Mouse (Mus musculus) intestine, postnatal 0 days (tissue): ENCODE data around the gene Fam124b. TPM values are rescaled to one million over a fixed set of nuclear protein-coding genes. Genes with fewer than 3 reads are reported as not detected.
A peak's percentile ranks its signal among the peaks of the same experiment; 100 is the strongest.

ENCODE experiments used
- ATAC-seq: fragments of 200-750 bp; cut with Nextera tagmentation; 2 replicates; pipeline ENCODE4 v1.8.0; 2017; ENCODE audit warnings: mild to moderate bottlenecking, moderate TSS enrichment, moderate library complexity
- H3K27ac ChIP-seq: fragments of 300-500 bp; sonication (generic); 2 replicates; pipeline ENCODE4 v1.5.1; 2014; ENCODE audit warnings: mild to moderate bottlenecking, low read depth, low read length, moderate library complexity
- H3K27me3 ChIP-seq: fragments of 300-500 bp; sonication (generic); replicated peaks from 2 replicates; pipeline ENCODE4 v1.6.1; 2014; ENCODE audit warnings: low read length, mixed read lengths; ENCODE audit not compliant: control insufficient read depth, insufficient read depth
- H3K36me3 ChIP-seq: fragments of 300-500 bp; sonication (generic); 2 replicates; pipeline ENCODE4 v1.6.1; 2014; ENCODE audit warnings: mild to moderate bottlenecking, moderate library complexity; ENCODE audit not compliant: control insufficient read depth, insufficient read depth
- H3K4me1 ChIP-seq: fragments of 300-500 bp; sonication (generic); replicated peaks from 2 replicates; pipeline ENCODE4 v1.6.1; 2014; ENCODE audit warnings: antibody characterized with exemption, low read length, mixed read lengths; ENCODE audit not compliant: control insufficient read depth, insufficient read depth
- H3K4me2 ChIP-seq: fragments of 300-500 bp; sonication (generic); replicated peaks from 2 replicates; pipeline ENCODE4 v1.6.1; 2014; ENCODE audit warnings: low read depth, mild to moderate bottlenecking, moderate library complexity
- H3K4me3 ChIP-seq: fragments of 300-500 bp; sonication (generic); 2 replicates; pipeline ENCODE4 v1.5.1; 2014; ENCODE audit warnings: low read depth, low read length
- H3K9ac ChIP-seq: fragments of 300-500 bp; sonication (generic); 2 replicates; pipeline ENCODE4 v1.6.1; 2014; ENCODE audit warnings: mild to moderate bottlenecking, low read depth, low read length
- H3K9me3 ChIP-seq: fragments of 300-500 bp; sonication (generic); 2 replicates; pipeline ENCODE4 v1.6.1; 2016; ENCODE audit warnings: mixed run types; ENCODE audit not compliant: control insufficient read depth
- CTCF ChIP-seq: sonication (generic); IDR thresholded peaks from 2 replicates; pipeline ENCODE4 v1.5.1; 2016; ENCODE audit warnings: low read depth, mild to moderate bottlenecking, control low read depth, antibody characterized with exemption, moderate library complexity
- WGBS: fragments of 180-500 bp; shearing (Covaris S2); extraction: QIAGEN DNeasy Blood & Tissue Kit; methylation state at CpG from one replicate; pipeline ENCODE4 v1.1.7; 2014; 5-methylcytosine and 5-hydroxymethylcytosine counted together
- polyA plus RNA-seq: library from polyadenylated mRNA; unstranded; fragments of >200 nt; fragmentation: Nextera tagmentation; extraction: Ambion mirVana; gene quantifications from 2 replicates; pipeline ENCODE4 v1.2.1, GENCODE M21; 2015

Fam124b gene
- polyA plus RNA-seq, 1 experiment from 2014 or later: 0.14 TPM

DNA sequence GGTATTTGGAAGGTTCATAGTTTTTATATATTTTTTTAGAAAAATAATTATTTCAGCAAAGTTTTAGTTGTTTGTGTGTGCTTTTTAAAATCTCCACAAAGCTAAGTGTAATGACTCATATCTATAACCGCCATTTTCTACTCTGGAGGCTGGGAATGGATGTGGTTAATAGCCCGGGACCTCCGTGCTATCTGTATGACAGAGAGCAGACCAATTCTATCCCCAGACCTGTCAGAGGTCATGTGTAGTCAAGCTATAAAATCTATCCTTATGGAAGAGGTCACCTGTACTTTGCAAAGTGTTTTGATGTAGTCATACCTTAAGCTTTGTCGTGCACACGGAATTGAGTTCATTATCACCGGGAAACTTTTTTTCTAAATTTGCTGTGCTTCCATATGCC, 23.3 kb upstream of the Fam124b start:
- no peaks in the 10 kb centered on the region for H3K4me1 ChIP-seq
- no peak overlapping the region for H3K4me3 ChIP-seq
- no peak overlapping the region for H3K4me2 ChIP-seq
- no peaks in the 10 kb centered on the region for H3K36me3 ChIP-seq
- WGBS: 89% methylated on average over 6 of the region's 6 CpGs
- H3K27me3 ChIP-seq: no peaks in the 10 kb centered on the region
- no peaks in the 10 kb centered on the region for H3K9me3 ChIP-seq
- TF ChIP-seq CTCF: no peak
- no peak for ATAC-seq
- H3K27ac ChIP-seq: no peak overlapping the region
- H3K9ac ChIP-seq: no peak overlapping the region

DNA sequence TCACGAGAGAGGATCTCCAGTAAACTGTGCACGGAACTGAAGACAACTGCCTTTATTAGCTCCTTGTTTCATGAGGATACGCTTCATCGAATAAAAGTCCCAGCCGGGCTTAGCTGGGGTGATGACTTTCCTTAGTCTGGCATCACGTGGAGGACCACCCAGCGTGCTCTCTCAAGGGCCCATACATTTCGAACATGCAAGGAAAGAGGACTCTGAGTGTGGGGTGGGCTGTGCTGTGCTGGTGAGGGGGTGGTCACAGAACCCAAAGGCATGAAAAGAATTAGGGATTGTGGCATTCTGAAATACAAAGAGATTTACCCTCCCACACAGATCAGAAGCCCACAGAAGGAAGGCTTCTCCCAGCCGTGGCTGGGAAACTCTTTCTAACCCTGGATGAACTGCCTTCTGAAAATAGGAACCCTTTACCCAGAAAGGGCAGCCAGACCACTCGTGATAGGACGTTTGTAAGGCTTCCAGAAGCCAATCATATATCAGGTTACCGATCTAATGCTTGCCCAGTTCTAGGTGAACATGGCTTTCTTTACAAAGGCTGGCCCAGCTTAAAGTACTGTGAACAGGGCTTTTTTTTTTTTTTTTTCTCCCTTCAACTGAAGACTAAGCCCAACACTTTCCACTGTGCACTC, 21.9 kb upstream of the Fam124b start:
- no peaks in the 10 kb centered on the region for H3K9me3 ChIP-seq
- H3K36me3 ChIP-seq: no peaks in the 10 kb centered on the region
- ATAC-seq: no peak
- H3K4me1 ChIP-seq: no peaks in the 10 kb centered on the region
- WGBS: 56% methylated on average over 12 of the region's 12 CpGs
- no peak overlapping the region for H3K4me3 ChIP-seq
- no peak overlapping the region for H3K9ac ChIP-seq
- no peak for TF ChIP-seq CTCF
- no peak overlapping the region for H3K27ac ChIP-seq
- H3K4me2 ChIP-seq: no peak overlapping the region
- H3K27me3 ChIP-seq: no peaks in the 10 kb centered on the region

DNA sequence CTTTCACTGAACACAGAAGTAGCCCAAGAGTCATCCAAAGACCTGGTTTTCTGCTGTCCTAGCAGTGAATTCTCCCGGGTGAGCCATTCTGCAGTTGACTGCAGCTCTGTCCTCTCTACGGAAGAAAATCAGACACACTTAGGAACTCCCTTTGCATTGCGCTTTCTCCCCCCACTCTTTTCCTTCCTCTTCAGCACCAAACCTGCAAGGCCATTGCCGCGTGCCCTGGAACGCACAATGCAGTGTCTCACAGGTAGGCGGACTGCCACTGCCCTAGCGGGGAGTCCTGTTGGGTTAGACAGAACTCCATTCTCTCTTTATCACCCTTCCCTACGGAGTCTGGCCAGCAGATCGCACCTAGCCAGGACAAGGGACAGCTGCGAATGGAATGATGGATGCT, 21.2 kb upstream of the Fam124b start:
- ATAC-seq: no peak

DNA sequence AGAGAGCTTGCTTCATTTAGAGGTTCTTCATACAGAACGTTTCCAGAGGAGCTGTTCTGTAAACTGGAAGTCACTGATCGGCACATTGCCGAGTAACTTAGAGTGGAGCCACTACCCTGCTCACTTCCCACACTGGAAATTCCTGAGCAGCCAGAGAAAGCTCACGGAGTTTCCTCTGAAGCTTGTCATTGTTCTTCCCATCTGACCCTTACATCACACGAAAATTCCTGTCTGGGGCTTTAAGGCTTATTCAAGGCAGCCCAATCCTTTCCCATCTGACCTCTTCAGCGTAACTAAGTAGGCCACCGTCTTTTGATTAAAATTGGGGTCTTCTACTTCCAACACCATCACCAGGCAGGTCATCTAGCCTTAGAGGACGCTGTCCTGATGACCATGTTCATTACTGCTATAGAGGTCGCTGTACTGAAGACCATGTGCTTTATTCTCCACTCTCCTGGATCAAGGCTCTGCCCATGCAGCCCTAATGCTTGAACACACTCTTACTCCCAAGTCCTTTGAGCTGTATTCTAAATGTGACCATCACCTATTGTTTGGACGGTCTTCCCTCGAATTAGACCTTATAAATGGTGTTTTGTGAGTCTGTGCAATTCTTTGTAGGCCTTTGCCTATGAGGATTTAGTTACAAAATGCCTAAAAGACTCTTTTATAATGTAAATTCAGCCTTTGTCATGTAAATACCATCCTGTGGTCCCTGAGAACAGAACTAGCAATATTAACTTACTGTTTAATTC, 18.9 kb upstream of the Fam124b start:
- H3K4me3 ChIP-seq: no peak overlapping the region
- H3K27me3 ChIP-seq: no peaks in the 10 kb centered on the region
- H3K27ac ChIP-seq: no peak overlapping the region
- H3K4me1 ChIP-seq: no peaks in the 10 kb centered on the region
- no peak for TF ChIP-seq CTCF
- H3K9me3 ChIP-seq: no peaks in the 10 kb centered on the region
- 69% methylated on average over 11 of the region's 11 CpGs for WGBS
- H3K36me3 ChIP-seq: no peaks in the 10 kb centered on the region
- no peak overlapping the region for H3K4me2 ChIP-seq
- no peak overlapping the region for H3K9ac ChIP-seq
- ATAC-seq: no peak

More for the DNA sequence above, 21.2 kb upstream of the Fam124b start:
- WGBS: 75% methylated on average over 11 of the region's 11 CpGs
- H3K27me3 ChIP-seq: no peaks in the 10 kb centered on the region
- no peaks in the 10 kb centered on the region for H3K9me3 ChIP-seq
- no peaks in the 10 kb centered on the region for H3K4me1 ChIP-seq
- H3K27ac ChIP-seq: no peak overlapping the region
- no peaks in the 10 kb centered on the region for H3K36me3 ChIP-seq
- no peak for TF ChIP-seq CTCF
- no peak overlapping the region for H3K4me2 ChIP-seq
- H3K9ac ChIP-seq: no peak overlapping the region
- H3K4me3 ChIP-seq: no peak overlapping the region

DNA sequence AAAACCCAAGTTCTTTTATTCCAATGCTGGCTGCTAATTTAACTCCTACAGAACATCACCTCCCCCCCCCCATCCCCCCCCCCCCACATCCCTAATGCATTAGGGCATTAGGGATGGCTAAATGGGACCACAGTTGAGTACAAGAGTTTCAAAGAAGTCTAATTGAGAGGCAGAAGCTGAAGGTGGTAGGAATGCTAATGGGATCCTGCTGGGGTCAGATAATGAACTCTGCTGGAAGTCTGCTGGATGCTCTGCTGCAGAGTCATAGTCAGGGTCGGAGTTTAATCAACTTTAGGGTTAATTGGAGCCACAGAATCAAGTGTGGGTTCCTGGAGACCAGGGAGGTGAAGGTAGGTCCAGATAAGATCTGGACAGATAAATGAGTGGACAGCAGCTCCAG, 17.9 kb upstream of the Fam124b start:
- Histone ChIP-seq H3K27ac (no peak overlapping the region), H3K4me1 (no peaks in the 10 kb centered on the region), H3K4me2 (no peak overlapping the region), H3K36me3 (no peaks in the 10 kb centered on the region), H3K4me3 (no peak overlapping the region), H3K9ac (no peak overlapping the region), H3K9me3 (no peaks in the 10 kb centered on the region), H3K27me3 (no peaks in the 10 kb centered on the region)
- ATAC-seq: no peak
- no peak for TF ChIP-seq CTCF
- 35% methylated on average over 1 of the region's 1 CpGs for WGBS

DNA sequence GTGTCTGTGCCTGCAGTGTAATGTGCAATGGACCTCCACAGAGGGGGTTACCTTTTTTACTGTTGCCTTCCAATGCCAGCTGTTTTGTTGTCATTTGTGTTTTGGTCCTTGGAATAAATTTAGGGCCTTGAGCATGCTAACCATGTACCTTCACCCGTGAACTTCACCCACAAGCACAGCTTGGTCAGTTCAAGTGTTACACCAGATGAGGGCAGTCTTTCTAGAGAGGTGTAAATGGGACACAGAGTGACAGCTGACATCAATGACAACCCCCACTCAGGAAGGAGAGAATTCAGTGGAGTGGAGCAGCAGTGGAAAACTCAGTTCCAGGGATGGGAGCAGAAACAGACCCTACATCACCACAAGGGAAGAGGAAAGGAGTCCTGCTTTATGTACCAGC, 12.3 kb upstream of the Fam124b start:
- no peak overlapping the region for H3K9ac ChIP-seq
- no peaks in the 10 kb centered on the region for H3K9me3 ChIP-seq
- no peak overlapping the region for H3K4me2 ChIP-seq
- no peaks in the 10 kb centered on the region for H3K27me3 ChIP-seq
- ATAC-seq: no peak
- no peak overlapping the region for H3K27ac ChIP-seq
- H3K36me3 ChIP-seq: no peaks in the 10 kb centered on the region
- TF ChIP-seq CTCF: peak; percentile 40
- no peak overlapping the region for H3K4me3 ChIP-seq
- H3K4me1 ChIP-seq: no peaks in the 10 kb centered on the region
- 64% methylated on average over 1 of the region's 1 CpGs for WGBS
